In the genomic region with DNA sequence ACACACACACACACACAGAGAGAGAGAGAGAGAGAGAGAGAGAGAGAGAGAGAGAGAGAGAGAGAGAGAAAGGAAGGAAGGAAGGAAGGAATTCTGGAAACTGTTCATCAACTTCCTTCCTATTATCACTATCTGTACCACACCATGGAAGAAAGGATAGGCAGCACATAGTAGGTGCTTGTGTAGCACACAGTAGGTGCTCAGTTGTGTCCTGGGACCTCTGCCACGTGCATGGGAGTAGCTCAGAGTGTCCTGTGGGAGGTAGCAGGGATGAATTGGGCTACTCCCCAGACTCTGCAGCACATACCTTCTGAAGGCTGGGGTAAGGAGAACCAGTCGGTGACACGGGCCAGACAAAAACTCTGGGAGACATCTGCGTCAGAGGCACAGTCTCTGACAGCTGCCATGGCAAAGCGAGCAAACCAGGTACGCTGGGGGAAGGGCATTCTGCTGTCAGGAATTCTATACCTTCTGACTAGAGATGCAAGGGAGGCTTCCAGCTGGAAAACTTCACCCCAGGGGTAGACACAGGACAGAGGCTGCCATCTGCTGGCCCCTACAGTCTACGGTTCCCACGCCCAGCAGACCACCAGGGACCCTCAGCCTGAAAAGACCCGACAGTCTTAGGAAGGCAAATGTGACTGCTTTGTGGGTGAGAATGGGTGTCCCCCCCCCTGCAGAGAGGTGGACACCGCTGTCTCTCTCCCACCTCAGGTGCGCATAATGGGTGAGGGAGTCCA, we compare ENCODE assay signal across 15 mouse cellular contexts.
DNase-seq lines count a peak whose midpoint lies in the region; ATAC-seq and TF ChIP-seq lines count a peak whose summit lies in the region.
"Had no signal": no experiment of that assay in that cellular context is flagged by ENCODE, and none has a peak within 500 bp of the region (broad histone marks: within the 10 kb centered on the region; RNA-seq: fewer than 3 reads in every experiment).

No protein-coding gene starts in this region.

- no peaks in the 10 kb centered on the region for H3K9me3 ChIP-seq in intestine, postnatal 0 days (ENCODE audit: control insufficient read depth)
- H3K9me3 ChIP-seq in intestine, embryonic 15.5 days: no peaks in the 10 kb centered on the region
- no peaks in the 10 kb centered on the region for H3K9me3 ChIP-seq in MEL (replicated peaks; ENCODE audit: insufficient read depth, low read length)
- no peaks in the 10 kb centered on the region for H3K9me3 ChIP-seq in forebrain, embryonic 14.5 days (replicated peaks; ENCODE audit: control insufficient read depth, low read length)
- no peaks in the 10 kb centered on the region for H3K9me3 ChIP-seq in midbrain, postnatal 0 days (ENCODE audit: low read length)
- H3K9me3 ChIP-seq in limb, embryonic 10.5 days (replicated peaks): no peaks in the 10 kb centered on the region

- no peak overlapping the region for H3K9ac ChIP-seq in intestine, postnatal 0 days (ENCODE audit: low read depth, low read length)
- no peak overlapping the region for H3K9ac ChIP-seq in intestine, embryonic 15.5 days
- no peak overlapping the region for H3K9ac ChIP-seq in MEL (ENCODE audit: control insufficient read depth, low read depth, low read length, poor library complexity, severe bottlenecking)
- no peak overlapping the region for H3K9ac ChIP-seq in forebrain, embryonic 14.5 days (ENCODE audit: low read length)
- H3K9ac ChIP-seq in midbrain, postnatal 0 days (replicated peaks; ENCODE audit: low read length, poor library complexity, severe bottlenecking): no peak overlapping the region
- H3K9ac ChIP-seq: liver, embryonic 13.5 days had no signal

- no peaks in the 10 kb centered on the region for H3K27me3 ChIP-seq in intestine, postnatal 0 days (replicated peaks; ENCODE audit: control insufficient read depth, insufficient read depth, low read length)
- peaks cover 4% of the 10 kb centered on the region; the same call in 1 of the 2 replicates for H3K27me3 ChIP-seq in intestine, embryonic 15.5 days (replicated peaks)
- H3K27me3 ChIP-seq in MEL (ENCODE audit: control insufficient read depth in 1 of 2, insufficient read depth in 2 of 2, low read length in 2 of 2): no peaks in the 10 kb centered on the region
- H3K27me3 ChIP-seq in forebrain, embryonic 14.5 days (replicated peaks; ENCODE audit: control insufficient read depth, insufficient read depth, low read length): 0 out of 2 replicates have a peak, but pooled peaks cover 3% of the 10 kb centered on the region
- H3K27me3 ChIP-seq in midbrain, postnatal 0 days (ENCODE audit: insufficient read depth, low read length): no peaks in the 10 kb centered on the region
- H3K27me3 ChIP-seq in limb, embryonic 10.5 days (ENCODE audit: low read depth, poor library complexity, severe bottlenecking): no peaks in the 10 kb centered on the region
- H3K27me3 ChIP-seq: liver, embryonic 13.5 days had no signal

- peak; percentile 8; the same call in 1 of the 2 replicates for TF ChIP-seq CTCF in intestine, postnatal 0 days (IDR thresholded peaks at IDR 0.05; ENCODE audit: low read depth)
- TF ChIP-seq CTCF in MEL (IDR thresholded peaks at IDR 0.05 in 2 of 3, conservative IDR thresholded peaks at IDR 0.05 in 1 of 3; ENCODE audit: control insufficient read depth in 1 of 3, insufficient read depth in 1 of 3, low read depth in 2 of 3, low read length in 3 of 3, poor library complexity in 1 of 3, severe bottlenecking in 1 of 3): no peak
- TF ChIP-seq CTCF in midbrain, postnatal 0 days (IDR thresholded peaks at IDR 0.05): peak; percentile 73

- H3K4me3 ChIP-seq in intestine, postnatal 0 days (ENCODE audit: low read depth, low read length): no peak overlapping the region
- no peak overlapping the region for H3K4me3 ChIP-seq in intestine, embryonic 15.5 days (replicated peaks)
- H3K4me3 ChIP-seq in MEL (ENCODE audit: control insufficient read depth in 1 of 2, insufficient read depth in 1 of 2, low read depth in 2 of 2, low read length in 2 of 2): no peak overlapping the region
- no peak overlapping the region for H3K4me3 ChIP-seq in forebrain, embryonic 14.5 days (ENCODE audit: low read depth, low read length)
- H3K4me3 ChIP-seq in midbrain, postnatal 0 days (ENCODE audit: low read depth, low read length): no peak overlapping the region
- H3K4me3 ChIP-seq in limb, embryonic 10.5 days: no peak overlapping the region
- H3K4me3 ChIP-seq: liver, embryonic 13.5 days; myocyte had no signal

- DNase-seq in MEL (ENCODE audit: low read depth, low spot score): no peak
- DNase-seq in forebrain, embryonic 14.5 days (ENCODE audit: low spot score): peak; percentile 68
- DNase-seq in midbrain, postnatal 0 days (ENCODE audit: low spot score): peak; percentile 57
- no peak for DNase-seq in thymus, postnatal 10 days (ENCODE audit: low spot score in 2 of 2)
- DNase-seq in thymus, adult 18-20 months: no peak
- DNase-seq in limb, embryonic 10.5 days (ENCODE audit: low spot score): no peak
- DNase-seq: adrenal gland, postnatal 36 days; cerebellum, adult 11-12 months; kidney, postnatal 4 days; liver, embryonic 13.5 days; lung, postnatal 36 days; thymus, postnatal 36 days had no signal

- no peaks in the 10 kb centered on the region for H3K79me2 ChIP-seq in MEL (ENCODE audit: control insufficient read depth, insufficient read depth, low read length, poor library complexity)

- no peak overlapping the region for H3K27ac ChIP-seq in intestine, postnatal 0 days (ENCODE audit: low read depth, low read length)
- no peak overlapping the region for H3K27ac ChIP-seq in intestine, embryonic 15.5 days
- no peak overlapping the region for H3K27ac ChIP-seq in MEL (ENCODE audit: control insufficient read depth, low read depth, low read length)
- H3K27ac ChIP-seq in forebrain, embryonic 14.5 days (ENCODE audit: low read depth, low read length): peak overlapping the region; percentile 5; the same call in 1 of the 2 replicates
- H3K27ac ChIP-seq in midbrain, postnatal 0 days (ENCODE audit: low read depth, low read length): no peak overlapping the region
- H3K27ac ChIP-seq in limb, embryonic 10.5 days: no peak overlapping the region
- H3K27ac ChIP-seq: liver, embryonic 13.5 days had no signal

- no peak for TF ChIP-seq POLR2A in MEL (IDR thresholded peaks at IDR 0.05; ENCODE audit: control insufficient read depth in 1 of 2, insufficient read depth in 1 of 2, low read depth in 1 of 2, low read length in 2 of 2, poor library complexity in 1 of 2)

- H3K36me3 ChIP-seq in intestine, postnatal 0 days (ENCODE audit: control insufficient read depth, insufficient read depth): no peaks in the 10 kb centered on the region
- no peaks in the 10 kb centered on the region for H3K36me3 ChIP-seq in intestine, embryonic 15.5 days
- H3K36me3 ChIP-seq in MEL (ENCODE audit: control insufficient read depth in 1 of 2, insufficient read depth in 2 of 2, low read length in 2 of 2): no peaks in the 10 kb centered on the region
- no peaks in the 10 kb centered on the region for H3K36me3 ChIP-seq in forebrain, embryonic 14.5 days (ENCODE audit: control insufficient read depth, insufficient read depth, low read length)
- H3K36me3 ChIP-seq in midbrain, postnatal 0 days (ENCODE audit: insufficient read depth, low read length): no peaks in the 10 kb centered on the region
- H3K36me3 ChIP-seq in limb, embryonic 10.5 days: no peaks in the 10 kb centered on the region
- H3K36me3 ChIP-seq: liver, embryonic 13.5 days had no signal

- H3K4me2 ChIP-seq in intestine, postnatal 0 days (replicated peaks; ENCODE audit: low read depth): no peak overlapping the region
- no peak overlapping the region for H3K4me2 ChIP-seq in intestine, embryonic 15.5 days (replicated peaks)
- no peak overlapping the region for H3K4me2 ChIP-seq in forebrain, embryonic 14.5 days (ENCODE audit: low read length)
- H3K4me2 ChIP-seq in midbrain, postnatal 0 days (ENCODE audit: low read depth, low read length, poor library complexity, severe bottlenecking): no peak overlapping the region
- H3K4me2 ChIP-seq: liver, embryonic 13.5 days had no signal

- ATAC-seq in intestine, postnatal 0 days: no peak
- ATAC-seq in intestine, embryonic 15.5 days: no peak
- ATAC-seq in forebrain, embryonic 14.5 days: no peak
- no peak for ATAC-seq in midbrain, postnatal 0 days (ENCODE audit: low FRiP score)

- H3K4me1 ChIP-seq in intestine, postnatal 0 days (replicated peaks; ENCODE audit: control insufficient read depth, insufficient read depth, low read length): no peaks in the 10 kb centered on the region
- no peaks in the 10 kb centered on the region for H3K4me1 ChIP-seq in intestine, embryonic 15.5 days (replicated peaks)
- no peaks in the 10 kb centered on the region for H3K4me1 ChIP-seq in MEL (ENCODE audit: control insufficient read depth in 1 of 2, insufficient read depth in 2 of 2, low read length in 2 of 2)
- peaks cover 3% of the 10 kb centered on the region; the same call in 1 of the 2 replicates for H3K4me1 ChIP-seq in forebrain, embryonic 14.5 days (ENCODE audit: control insufficient read depth, insufficient read depth, low read length)
- no peaks in the 10 kb centered on the region for H3K4me1 ChIP-seq in midbrain, postnatal 0 days (ENCODE audit: insufficient read depth, low read length)
- H3K4me1 ChIP-seq in limb, embryonic 10.5 days: no peaks in the 10 kb centered on the region
- H3K4me1 ChIP-seq: liver, embryonic 13.5 days had no signal

- no peak for TF ChIP-seq EP300 in MEL (IDR thresholded peaks at IDR 0.05; ENCODE audit: low read depth in 1 of 2, low read length in 2 of 2)

- WGBS in intestine, postnatal 0 days: 53% methylated on average over 11 of the region's 11 CpGs
- 42% methylated on average over 11 of the region's 11 CpGs for WGBS in intestine, embryonic 15.5 days
- 36% methylated on average over 11 of the region's 11 CpGs for WGBS in forebrain, embryonic 14.5 days
- 38% methylated on average over 11 of the region's 11 CpGs for WGBS in midbrain, postnatal 0 days
- 59% methylated on average over 11 of the region's 11 CpGs for WGBS in limb, embryonic 10.5 days

- TF ChIP-seq RAD21 in MEL (IDR thresholded peaks at IDR 0.05; ENCODE audit: low read depth, low read length): no peak

TF ChIP-seq in MEL, 35 proteins besides CTCF, POLR2A, EP300 and RAD21:
- TF ChIP-seq ZKSCAN1 (IDR thresholded peaks at IDR 0.05; ENCODE audit: low read depth, low read length): peak; percentile 79
- TF ChIP-seq MYC (IDR thresholded peaks at IDR 0.05; ENCODE audit: low read depth, low read length): no peak

Comparison
In these comparisons a context has a peak if more than half of its experiments do, and no peak if none do; other contexts are left out.
1. CTCF ChIP-seq: peak in intestine, postnatal 0 days (single experiment) and midbrain, postnatal 0 days (single experiment); none in MEL (0 of 3).
2. DNase-seq: peak in forebrain, embryonic 14.5 days (single experiment) and midbrain, postnatal 0 days (single experiment); none in MEL (single experiment), thymus, postnatal 10 days (0 of 2), thymus, adult 18-20 months (0 of 2) and limb, embryonic 10.5 days (single experiment).